31 mouse cellular contexts compared by ENCODE assay signal in genomic region chr5:16063949-16064348, GRCm38 (mm10).
A peak's percentile ranks its signal among the peaks of the same experiment; 100 is the strongest.
DNase-seq lines count a peak whose midpoint lies in the region; ATAC-seq and TF ChIP-seq lines count a peak whose summit lies in the region.
"Had no signal": no experiment of that assay in that cellular context is flagged by ENCODE, and none has a peak within 500 bp of the region (broad histone marks: within the 10 kb centered on the region; RNA-seq: fewer than 3 reads in every experiment).

No protein-coding gene starts in this region.

- TF ChIP-seq CTCF in embryonic fibroblast, embryonic 13.5 days (IDR thresholded peaks at IDR 0.05; ENCODE audit: borderline replicate concordance, insufficient read depth, low read length), result no peak

- no peak for DNase-seq in hindbrain, embryonic 10.5 days (ENCODE audit: low spot score)
- DNase-seq in 3T3-L1 (ENCODE audit: low read depth, low spot score), result peak; percentile 83
- DNase-seq in urinary bladder, postnatal 25 days (ENCODE audit: low spot score), result no peak
- DNase-seq: adrenal gland, adult 8-10 months; cerebellum, adult 18-20 months; cerebellum, postnatal 25 days; gastrocnemius, postnatal 14 days; heart, adult 11 months; kidney, adult 18-20 months; left cerebral cortex, postnatal 4 days; right cerebral cortex, postnatal 14 days; thymus, adult 2 months; thymus, postnatal 4 days had no signal

- no peaks in the 10 kb centered on the region; the same call in 1 of the 2 replicates for H3K27me3 ChIP-seq in hindbrain, embryonic 12.5 days
- H3K27me3 ChIP-seq in hindbrain, embryonic 10.5 days (ENCODE audit: insufficient read depth, poor library complexity, severe bottlenecking), result no peaks in the 10 kb centered on the region
- no peaks in the 10 kb centered on the region for H3K27me3 ChIP-seq in neural tube, embryonic 15.5 days (replicated peaks)
- no peaks in the 10 kb centered on the region for H3K27me3 ChIP-seq in liver, embryonic 12.5 days (replicated peaks)
- H3K27me3 ChIP-seq: CH12.LX; embryonic facial prominence, embryonic 13.5 days; heart, embryonic 13.5 days; limb, embryonic 15.5 days; liver, embryonic 15.5 days; neural tube, embryonic 12.5 days had no signal

- peak overlapping the region; percentile 66; the same call in 1 of the 2 replicates for H3K27ac ChIP-seq in hindbrain, embryonic 12.5 days
- H3K27ac ChIP-seq in hindbrain, embryonic 10.5 days, result no peak overlapping the region
- H3K27ac ChIP-seq in embryonic fibroblast, embryonic 13.5 days (ENCODE audit: insufficient read depth, low read length), result peak overlapping the region; percentile 18; the same call in 1 of the 2 replicates
- 0 out of 2 replicates have a peak overlapping the region, but pooled peaks have one; percentile 0 for H3K27ac ChIP-seq in neural tube, embryonic 15.5 days (replicated peaks)
- no peak overlapping the region for H3K27ac ChIP-seq in liver, embryonic 12.5 days
- H3K27ac ChIP-seq: embryonic facial prominence, embryonic 13.5 days; heart, embryonic 13.5 days; kidney, postnatal 0 days; limb, embryonic 15.5 days; liver, embryonic 15.5 days; macrophage; neural tube, embryonic 12.5 days; stomach, postnatal 0 days had no signal

- H3K4me1 ChIP-seq in hindbrain, embryonic 12.5 days, result peaks cover 8% of the 10 kb centered on the region
- peaks cover 5% of the 10 kb centered on the region for H3K4me1 ChIP-seq in hindbrain, embryonic 10.5 days (replicated peaks)
- peaks cover 4% of the 10 kb centered on the region; the same call in 1 of the 2 replicates for H3K4me1 ChIP-seq in embryonic fibroblast, embryonic 13.5 days (ENCODE audit: control insufficient read depth, insufficient read depth, low read length)
- peaks cover 4% of the 10 kb centered on the region; the same call in 1 of the 2 replicates for H3K4me1 ChIP-seq in neural tube, embryonic 15.5 days
- no peaks in the 10 kb centered on the region for H3K4me1 ChIP-seq in liver, embryonic 12.5 days
- H3K4me1 ChIP-seq: embryonic facial prominence, embryonic 13.5 days; limb, embryonic 15.5 days; liver, embryonic 15.5 days had no signal

- no peaks in the 10 kb centered on the region for H3K9me3 ChIP-seq in hindbrain, embryonic 12.5 days (replicated peaks)
- H3K9me3 ChIP-seq in hindbrain, embryonic 10.5 days, result no peaks in the 10 kb centered on the region
- no peaks in the 10 kb centered on the region for H3K9me3 ChIP-seq in neural tube, embryonic 15.5 days (replicated peaks)
- no peaks in the 10 kb centered on the region for H3K9me3 ChIP-seq in liver, embryonic 12.5 days (replicated peaks)
- H3K9me3 ChIP-seq: embryonic facial prominence, embryonic 13.5 days; G1E; heart, embryonic 13.5 days; limb, embryonic 15.5 days; liver, embryonic 15.5 days; neural tube, embryonic 12.5 days had no signal

- no peak for TF ChIP-seq POLR2A in embryonic fibroblast, embryonic 13.5 days (IDR thresholded peaks at IDR 0.05; ENCODE audit: low read depth, low read length)

- H3K9ac ChIP-seq in hindbrain, embryonic 12.5 days, result no peak overlapping the region
- H3K9ac ChIP-seq in neural tube, embryonic 15.5 days (replicated peaks), result no peak overlapping the region
- H3K9ac ChIP-seq in liver, embryonic 12.5 days, result no peak overlapping the region
- H3K9ac ChIP-seq: embryonic facial prominence, embryonic 13.5 days; heart, embryonic 13.5 days; limb, embryonic 15.5 days; liver, embryonic 15.5 days; neural tube, embryonic 12.5 days had no signal

- H3K4me3 ChIP-seq in hindbrain, embryonic 12.5 days, result no peak overlapping the region
- H3K4me3 ChIP-seq in hindbrain, embryonic 10.5 days, result no peak overlapping the region
- H3K4me3 ChIP-seq in embryonic fibroblast, embryonic 13.5 days (ENCODE audit: insufficient read depth, low read length), result no peak overlapping the region
- no peak overlapping the region for H3K4me3 ChIP-seq in neural tube, embryonic 15.5 days (replicated peaks)
- no peak overlapping the region for H3K4me3 ChIP-seq in liver, embryonic 12.5 days
- H3K4me3 ChIP-seq: embryonic facial prominence, embryonic 13.5 days; heart, embryonic 13.5 days; limb, embryonic 15.5 days; liver, embryonic 15.5 days; neural tube, embryonic 12.5 days had no signal

- 54% methylated on average over 3 of the region's 3 CpGs for WGBS in hindbrain, embryonic 12.5 days
- 80% methylated on average over 3 of the region's 3 CpGs for WGBS in hindbrain, embryonic 10.5 days
- WGBS in neural tube, embryonic 15.5 days, result 36% methylated on average over 3 of the region's 3 CpGs
- 50% methylated on average over 3 of the region's 3 CpGs for WGBS in liver, embryonic 12.5 days (ENCODE audit: insufficient replicate concordance)

- no peak for ATAC-seq in hindbrain, embryonic 12.5 days (ENCODE audit: low FRiP score)
- no peak for ATAC-seq in neural tube, embryonic 15.5 days (ENCODE audit: low FRiP score)
- ATAC-seq in liver, embryonic 12.5 days, result no peak
- ATAC-seq: activated CD4-positive, CD25-positive, alpha-beta regulatory T cell, adult 4 months; forebrain, embryonic 16.5 days; inflammation-experienced regulatory T-cells, adult 6 months; lung, postnatal 0 days had no signal

- no peak overlapping the region for H3K4me2 ChIP-seq in hindbrain, embryonic 12.5 days (replicated peaks)
- H3K4me2 ChIP-seq in neural tube, embryonic 15.5 days, result no peak overlapping the region
- no peak overlapping the region for H3K4me2 ChIP-seq in liver, embryonic 12.5 days
- H3K4me2 ChIP-seq: embryonic facial prominence, embryonic 13.5 days; heart, embryonic 13.5 days; limb, embryonic 15.5 days; liver, embryonic 15.5 days; neural tube, embryonic 12.5 days had no signal

- no peaks in the 10 kb centered on the region for H3K36me3 ChIP-seq in hindbrain, embryonic 12.5 days
- H3K36me3 ChIP-seq in hindbrain, embryonic 10.5 days, result no peaks in the 10 kb centered on the region
- H3K36me3 ChIP-seq in neural tube, embryonic 15.5 days, result no peaks in the 10 kb centered on the region
- H3K36me3 ChIP-seq in liver, embryonic 12.5 days, result no peaks in the 10 kb centered on the region
- H3K36me3 ChIP-seq: embryonic facial prominence, embryonic 13.5 days; G1E; heart, embryonic 13.5 days; limb, embryonic 15.5 days; liver, embryonic 15.5 days; neural tube, embryonic 12.5 days had no signal

Comparison
In these comparisons a context has a peak if more than half of its experiments do, and no peak if none do; other contexts are left out.
1. H3K27ac ChIP-seq: peak in hindbrain, embryonic 12.5 days (single experiment), embryonic fibroblast, embryonic 13.5 days (single experiment) and neural tube, embryonic 15.5 days (single experiment); none in hindbrain, embryonic 10.5 days (single experiment) and liver, embryonic 12.5 days (single experiment).